Mouse (Mus musculus) bone marrow, adult 2 months (tissue): Measurements from ENCODE around the gene Fam213a. TPM values are rescaled to one million over a fixed set of nuclear protein-coding genes. Genes with fewer than 3 reads are reported as not detected.

ENCODE experiments used
- H3K27ac ChIP-seq: fragments of 200-500 bp; 2 replicates; pipeline ENCODE4 v1.5.1; 2012; ENCODE audit warnings: low read depth, mild to moderate bottlenecking, control low read depth, inconsistent platforms, low read length; ENCODE audit not compliant: control insufficient read depth, poor library complexity, insufficient read depth
- H3K4me1 ChIP-seq: fragments of 200-500 bp; 2 replicates; pipeline ENCODE4 v1.6.1; 2011; ENCODE audit warnings: low read length; ENCODE audit not compliant: control insufficient read depth, insufficient read depth
- H3K4me3 ChIP-seq: fragments of 200-500 bp; replicated peaks from 2 replicates; pipeline ENCODE3; 2011; ENCODE audit warnings: mild to moderate bottlenecking, low read depth, low read length, control low read depth; ENCODE audit not compliant: control insufficient read depth
- CTCF ChIP-seq: fragments of 200-500 bp; IDR thresholded peaks from 2 replicates; pipeline ENCODE4 v1.5.1; 2011; ENCODE audit warnings: low read length, control low read depth; ENCODE audit not compliant: control insufficient read depth, insufficient read depth
- POLR2A ChIP-seq: fragments of 200-500 bp; IDR thresholded peaks from 2 replicates; pipeline ENCODE4 v1.6.1; 2011; ENCODE audit warnings: low read depth, mild to moderate bottlenecking, control low read depth, low read length, borderline replicate concordance; ENCODE audit not compliant: control insufficient read depth
- WGBS: fragments of 180-500 bp; shearing (Covaris S2); methylation state at CpG from one replicate; pipeline ENCODE4 v1.1.7; 2018; 5-methylcytosine and 5-hydroxymethylcytosine counted together
- polyA plus RNA-seq: library from polyadenylated mRNA; stranded (reverse); fragments of >200 nt; gene quantifications from 2 replicates; pipeline ENCODE4 v1.2.4, GENCODE M21; 2011; ENCODE audit warnings: low replicate concordance; ENCODE audit not compliant: missing spikeins, insufficient read depth, insufficient read length

Fam213a gene
- polyA plus RNA-seq, 1 experiment = 114 TPM

GRCm38 (mm10) chr14:40963501-40964213 lies 49.9 kb downstream of the Fam213a start:
- TF ChIP-seq CTCF (no peak), POLR2A (no peak)
- Histone ChIP-seq H3K4me3 (peak overlapping the region; percentile 18), H3K4me1 (peaks cover 20% of the 10 kb centered on the region), H3K27ac (peak overlapping the region; percentile 50; the same call in 1 of the 2 replicates)
- WGBS = 19% methylated on average over 3 of the region's 3 CpGs

GRCm38 (mm10) chr14:40962365-40963290 lies 51.0 kb downstream of the Fam213a start:
- peaks cover 23% of the 10 kb centered on the region for H3K4me1 ChIP-seq
- no peak for TF ChIP-seq CTCF
- TF ChIP-seq POLR2A = no peak
- 40% methylated on average over 11 of the region's 11 CpGs for WGBS
- peak overlapping the region; percentile 52; the same call in 1 of the 2 replicates for H3K27ac ChIP-seq
- no peak overlapping the region for H3K4me3 ChIP-seq

GRCm38 (mm10) chr14:40960237-40960636 lies 53.4 kb downstream of the Fam213a start:
- 23% methylated on average over 4 of the region's 4 CpGs for WGBS
- no peak for TF ChIP-seq POLR2A
- Histone ChIP-seq H3K27ac (peak overlapping the region; percentile 3; the same call in 1 of the 2 replicates), H3K4me1 (peaks cover 38% of the 10 kb centered on the region), H3K4me3 (no peak overlapping the region)

GRCm38 (mm10) chr14:40959586-40959985 lies 54.0 kb downstream of the Fam213a start:
- Histone ChIP-seq H3K4me3 (no peak overlapping the region), H3K4me1 (peaks cover 36% of the 10 kb centered on the region), H3K27ac (peak overlapping the region; percentile 94)
- no peak for TF ChIP-seq POLR2A
- no peak for TF ChIP-seq CTCF
- WGBS = 8% methylated on average over 3 of the region's 3 CpGs

GRCm38 (mm10) chr14:40958986-40959381 lies 54.6 kb downstream of the Fam213a start:
- WGBS = 15% methylated on average over 2 of the region's 2 CpGs
- no peak for TF ChIP-seq CTCF
- TF ChIP-seq POLR2A = no peak
- H3K4me1 ChIP-seq = peaks cover 38% of the 10 kb centered on the region
- H3K4me3 ChIP-seq = peak overlapping the region; percentile 18
- H3K27ac ChIP-seq = peak overlapping the region; percentile 94

- Histone ChIP-seq H3K4me1 (peaks cover 37% of the 10 kb centered on the region), H3K4me3 (peak overlapping the region; percentile 18), H3K27ac (peak overlapping the region; percentile 94)
- 12% methylated on average over 4 of the region's 4 CpGs for WGBS
- TF ChIP-seq POLR2A (no peak), CTCF (no peak)
Observed at GRCm38 (mm10) chr14:40958083-40958985, 55.3 kb downstream of the Fam213a start.

- Histone ChIP-seq H3K27ac (peak overlapping the region; percentile 94), H3K4me3 (no peak overlapping the region), H3K4me1 (peaks cover 35% of the 10 kb centered on the region)
- TF ChIP-seq CTCF = no peak
- TF ChIP-seq POLR2A = no peak
- 48% methylated on average over 3 of the region's 3 CpGs for WGBS
Observed at GRCm38 (mm10) chr14:40957607-40958006, 56.0 kb downstream of the Fam213a start.
